Mouse (Mus musculus) midbrain, embryonic 10.5 days (tissue): Measurements from ENCODE around the gene Psma7. TPM values are rescaled to one million over a fixed set of nuclear protein-coding genes. Genes with fewer than 3 reads are reported as not detected.
A peak's percentile ranks its signal among the peaks of the same experiment; 100 is the strongest.

Experiments used
- DNase-seq: peaks from one replicate; pipeline ENCODE4 v3.0.0-alpha.2; 2017; ENCODE audit warnings: low spot score
- H3K27ac ChIP-seq: fragments of 300-500 bp; sonication (generic); replicated peaks from 2 replicates; pipeline ENCODE4 v1.5.1; 2016; ENCODE audit warnings: mild to moderate bottlenecking
- H3K27me3 ChIP-seq: fragments of 300-500 bp; sonication (generic); 2 replicates; pipeline ENCODE4 v1.6.1; 2016; ENCODE audit warnings: low read depth, mild to moderate bottlenecking; ENCODE audit not compliant: poor library complexity, severe bottlenecking
- H3K36me3 ChIP-seq: fragments of 300-500 bp; sonication (generic); 2 replicates; pipeline ENCODE4 v1.6.1; 2016; ENCODE audit warnings: mild to moderate bottlenecking, moderate library complexity
- H3K4me1 ChIP-seq: fragments of 300-500 bp; sonication (generic); 2 replicates; pipeline ENCODE4 v1.6.1; 2016
- H3K4me3 ChIP-seq: fragments of 300-500 bp; sonication (generic); 2 replicates; pipeline ENCODE4 v1.5.1; 2016; ENCODE audit warnings: mild to moderate bottlenecking, moderate library complexity
- H3K9me3 ChIP-seq: fragments of 300-500 bp; sonication (generic); replicated peaks from 2 replicates; pipeline ENCODE4 v1.6.1; 2016; ENCODE audit warnings: mild to moderate bottlenecking
- WGBS: fragments of 180-500 bp; shearing (Covaris S2); methylation state at CpG from one replicate; pipeline ENCODE4 v1.1.7; 2016; 5-methylcytosine and 5-hydroxymethylcytosine counted together
- polyA plus RNA-seq: library from polyadenylated mRNA; unstranded; fragments of >200 nt; fragmentation: Nextera tagmentation; extraction: Ambion mirVana; gene quantifications from 2 replicates; pipeline ENCODE4 v1.2.1, GENCODE M21; 2016

Gene Psma7
- polyA plus RNA-seq, 1 experiment from 2014 or later: 855 TPM

GRCm38 (mm10) chr2:180034753-180035152 is 7.5 kb downstream of the Psma7 start:
- 91% methylated on average over 5 of the region's 5 CpGs for WGBS
- no peak for DNase-seq
- no peaks in the 10 kb centered on the region for H3K27me3 ChIP-seq
- H3K4me1 ChIP-seq: peaks cover 3% of the 10 kb centered on the region; the same call in 1 of the 2 replicates
- peaks cover 100% of the 10 kb centered on the region for H3K36me3 ChIP-seq
- H3K27ac ChIP-seq: no peak overlapping the region
- no peak overlapping the region for H3K4me3 ChIP-seq
- no peaks in the 10 kb centered on the region for H3K9me3 ChIP-seq

- WGBS: 86% methylated on average over 3 of the region's 3 CpGs
Measured at GRCm38 (mm10) chr2:180033956-180034355, 8.3 kb downstream of the Psma7 start.

GRCm38 (mm10) chr2:180032925-180033324 is 9.3 kb downstream of the Psma7 start:
- Histone ChIP-seq H3K36me3 (peaks cover 100% of the 10 kb centered on the region), H3K27ac (no peak overlapping the region), H3K27me3 (no peaks in the 10 kb centered on the region), H3K9me3 (no peaks in the 10 kb centered on the region), H3K4me1 (peaks cover 13% of the 10 kb centered on the region), H3K4me3 (no peak overlapping the region)
- no peak for DNase-seq
- 94% methylated on average over 3 of the region's 3 CpGs for WGBS

More at GRCm38 (mm10) chr2:180033956-180034355, 8.3 kb downstream of the Psma7 start:
- Histone ChIP-seq H3K27me3 (no peaks in the 10 kb centered on the region), H3K9me3 (no peaks in the 10 kb centered on the region), H3K4me1 (0 out of 2 replicates have a peak, but pooled peaks cover 5% of the 10 kb centered on the region), H3K4me3 (no peak overlapping the region), H3K36me3 (peaks cover 100% of the 10 kb centered on the region), H3K27ac (no peak overlapping the region)
- no peak for DNase-seq

- no peak overlapping the region; the same call in 1 of the 2 replicates for H3K4me3 ChIP-seq
- H3K9me3 ChIP-seq: no peaks in the 10 kb centered on the region
- peaks cover 98% of the 10 kb centered on the region for H3K36me3 ChIP-seq
- peaks cover 30% of the 10 kb centered on the region for H3K4me1 ChIP-seq
- DNase-seq: no peak
- H3K27ac ChIP-seq: no peak overlapping the region
- H3K27me3 ChIP-seq: no peaks in the 10 kb centered on the region
- 88% methylated on average over 6 of the region's 6 CpGs for WGBS
Measured at GRCm38 (mm10) chr2:180031270-180031669, 11.0 kb downstream of the Psma7 start.

- Histone ChIP-seq H3K27me3 (peaks cover 11% of the 10 kb centered on the region), H3K4me1 (peaks cover 49% of the 10 kb centered on the region), H3K4me3 (peak overlapping the region; percentile 100), H3K27ac (no peak overlapping the region), H3K36me3 (peaks cover 63% of the 10 kb centered on the region), H3K9me3 (no peaks in the 10 kb centered on the region)
- WGBS: 88% methylated on average over 9 of the region's 9 CpGs
- DNase-seq: no peak
Measured at GRCm38 (mm10) chr2:180027768-180028167, 14.5 kb downstream of the Psma7 start.

- H3K4me3 ChIP-seq: peak overlapping the region; percentile 100
- H3K27ac ChIP-seq: peak overlapping the region; percentile 98
- peaks cover 23% of the 10 kb centered on the region for H3K27me3 ChIP-seq
- H3K9me3 ChIP-seq: no peaks in the 10 kb centered on the region
- no peak for DNase-seq
- WGBS: 8% methylated on average over 6 of the region's 6 CpGs
- peaks cover 49% of the 10 kb centered on the region for H3K4me1 ChIP-seq
- peaks cover 43% of the 10 kb centered on the region for H3K36me3 ChIP-seq
Measured at GRCm38 (mm10) chr2:180025861-180026200, 16.4 kb downstream of the Psma7 start.

GRCm38 (mm10) chr2:180025135-180025860 is 16.9 kb downstream of the Psma7 start:
- under 1% methylated on average over 83 of the region's 84 CpGs for WGBS
- Histone ChIP-seq H3K36me3 (peaks cover 38% of the 10 kb centered on the region), H3K27ac (peak overlapping the region; percentile 98), H3K4me1 (peaks cover 49% of the 10 kb centered on the region), H3K9me3 (no peaks in the 10 kb centered on the region), H3K27me3 (peaks cover 26% of the 10 kb centered on the region), H3K4me3 (peak overlapping the region; percentile 100)
- peak; percentile 57 for DNase-seq

- Histone ChIP-seq H3K27me3 (peaks cover 26% of the 10 kb centered on the region), H3K27ac (peak within 1 kb of the TSS; percentile 98), H3K36me3 (peaks cover 31% of the 10 kb centered on the region), H3K4me3 (peak within 1 kb of the TSS; percentile 100), H3K4me1 (peaks cover 49% of the 10 kb centered on the region), H3K9me3 (no peaks in the 10 kb centered on the region)
- under 1% methylated on average over 79 of the region's 80 CpGs for WGBS
- peak; percentile 100 for DNase-seq
Measured at GRCm38 (mm10) chr2:180024401-180025098, 17.7 kb downstream of the Psma7 start, which contains the start of gene Lsm14b. Gene Lsm14b (plus strand): TSS chr2:180024987.

GRCm38 (mm10) chr2:180022751-180023150 is 19.5 kb downstream of the Psma7 start:
- Histone ChIP-seq H3K36me3 (peaks cover 13% of the 10 kb centered on the region), H3K27me3 (peaks cover 33% of the 10 kb centered on the region), H3K4me1 (peaks cover 34% of the 10 kb centered on the region), H3K9me3 (no peaks in the 10 kb centered on the region), H3K27ac (no peak overlapping the region), H3K4me3 (no peak overlapping the region)
- WGBS: 79% methylated on average over 6 of the region's 6 CpGs
- DNase-seq: no peak

GRCm38 (mm10) chr2:180020919-180021318 is 21.3 kb downstream of the Psma7 start:
- Histone ChIP-seq H3K27ac (no peak overlapping the region), H3K36me3 (no peaks in the 10 kb centered on the region), H3K27me3 (peaks cover 33% of the 10 kb centered on the region), H3K9me3 (no peaks in the 10 kb centered on the region), H3K4me3 (no peak overlapping the region), H3K4me1 (peaks cover 19% of the 10 kb centered on the region)
- DNase-seq: no peak
- 81% methylated on average over 8 of the region's 8 CpGs for WGBS

- Histone ChIP-seq H3K4me1 (peaks cover 15% of the 10 kb centered on the region), H3K27me3 (peaks cover 33% of the 10 kb centered on the region), H3K4me3 (no peak overlapping the region), H3K9me3 (no peaks in the 10 kb centered on the region), H3K27ac (no peak overlapping the region), H3K36me3 (no peaks in the 10 kb centered on the region)
- no peak for DNase-seq
- WGBS: 80% methylated on average over 7 of the region's 7 CpGs
Measured at GRCm38 (mm10) chr2:180020091-180020661, 22.1 kb downstream of the Psma7 start.

- no peaks in the 10 kb centered on the region for H3K36me3 ChIP-seq
- DNase-seq: no peak
- H3K27ac ChIP-seq: no peak overlapping the region
- 86% methylated on average over 9 of the region's 9 CpGs for WGBS
- H3K9me3 ChIP-seq: no peaks in the 10 kb centered on the region
- H3K4me1 ChIP-seq: peaks cover 3% of the 10 kb centered on the region; the same call in 1 of the 2 replicates
- peaks cover 30% of the 10 kb centered on the region for H3K27me3 ChIP-seq
- H3K4me3 ChIP-seq: no peak overlapping the region
Measured at GRCm38 (mm10) chr2:180018573-180018972, 23.7 kb downstream of the Psma7 start.

- Histone ChIP-seq H3K27me3 (peaks cover 20% of the 10 kb centered on the region), H3K9me3 (no peaks in the 10 kb centered on the region), H3K36me3 (no peaks in the 10 kb centered on the region), H3K27ac (no peak overlapping the region), H3K4me1 (peaks cover 3% of the 10 kb centered on the region; the same call in 1 of the 2 replicates), H3K4me3 (no peak overlapping the region)
- 71% methylated on average over 4 of the region's 4 CpGs for WGBS
- DNase-seq: no peak
Measured at GRCm38 (mm10) chr2:180017632-180018031, 24.6 kb downstream of the Psma7 start.
